Mouse (Mus musculus) adrenal gland, adult (tissue): Measurements from ENCODE around the gene Pck1.
"Not testable (repeated sequence)": the region's sequence is repeated elsewhere in the genome, so short reads cannot be mapped to it uniquely, and the experiment has no call there.

Source experiments
- DNase-seq, 2 experiments: peaks; one replicate each; pipeline ENCODE4 v3.0.0; 2022 to 2023; ENCODE audit warnings: low spot score in 1 of 2; ENCODE audit not compliant: inconsistent age in 2 of 2

Gene Pck1

GRCm38 (mm10) chr2:173152436-173153151, at the start of gene Pck1:
Gene Pck1, plus strand, starts transcription at chr2:173153048.
- DNase-seq = peak in 1 of 2 experiments; percentile 65

GRCm38 (mm10) chr2:173106409-173106808, 46.4 kb upstream of the Pck1 start:
- no peak for DNase-seq

DNA sequence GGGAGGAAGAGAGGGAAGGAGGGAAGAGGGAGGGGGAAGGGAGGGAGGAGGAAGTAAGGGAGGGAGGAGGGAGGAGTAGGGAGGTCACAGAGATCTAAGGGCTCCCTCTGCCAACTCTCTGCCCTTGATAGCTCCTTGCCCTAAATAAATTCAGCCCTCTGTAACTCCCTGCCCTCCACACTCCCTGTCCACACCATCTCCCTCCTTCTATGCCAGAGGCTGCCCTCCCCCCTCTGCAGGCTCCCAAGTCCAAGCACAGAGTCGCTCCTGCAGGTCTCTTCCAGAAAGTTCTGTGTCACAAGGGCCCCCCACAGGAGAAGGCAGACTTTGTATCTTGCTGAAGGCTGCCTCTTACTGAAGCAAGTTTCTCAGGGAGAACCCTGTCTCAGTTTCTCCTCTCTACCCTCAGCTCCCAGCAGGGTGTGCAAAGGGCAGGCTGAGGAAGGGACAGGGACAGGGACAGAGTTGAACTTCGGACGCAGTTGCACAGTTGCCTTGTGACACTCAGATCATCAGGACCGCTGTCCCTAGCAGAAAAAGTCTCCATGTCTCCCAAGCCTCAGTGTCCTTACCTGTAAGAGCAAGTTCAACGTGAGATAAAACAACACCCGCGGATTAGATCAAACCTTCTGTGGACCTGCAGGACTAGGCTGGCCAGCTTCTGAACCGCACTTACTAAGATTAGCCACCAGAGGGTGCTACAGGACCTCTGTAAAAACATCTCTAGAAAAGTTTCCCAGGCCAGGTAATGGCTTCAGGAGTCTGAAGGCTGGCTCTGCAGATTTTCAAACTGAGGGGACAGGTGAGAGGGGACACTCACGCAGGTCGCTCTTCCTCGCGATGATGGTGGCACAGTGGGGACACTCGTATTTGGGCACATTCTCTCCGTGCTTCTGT, 45.7 kb upstream of the Pck1 start:
- DNase-seq = peak; percentile 52 to 90

DNA sequence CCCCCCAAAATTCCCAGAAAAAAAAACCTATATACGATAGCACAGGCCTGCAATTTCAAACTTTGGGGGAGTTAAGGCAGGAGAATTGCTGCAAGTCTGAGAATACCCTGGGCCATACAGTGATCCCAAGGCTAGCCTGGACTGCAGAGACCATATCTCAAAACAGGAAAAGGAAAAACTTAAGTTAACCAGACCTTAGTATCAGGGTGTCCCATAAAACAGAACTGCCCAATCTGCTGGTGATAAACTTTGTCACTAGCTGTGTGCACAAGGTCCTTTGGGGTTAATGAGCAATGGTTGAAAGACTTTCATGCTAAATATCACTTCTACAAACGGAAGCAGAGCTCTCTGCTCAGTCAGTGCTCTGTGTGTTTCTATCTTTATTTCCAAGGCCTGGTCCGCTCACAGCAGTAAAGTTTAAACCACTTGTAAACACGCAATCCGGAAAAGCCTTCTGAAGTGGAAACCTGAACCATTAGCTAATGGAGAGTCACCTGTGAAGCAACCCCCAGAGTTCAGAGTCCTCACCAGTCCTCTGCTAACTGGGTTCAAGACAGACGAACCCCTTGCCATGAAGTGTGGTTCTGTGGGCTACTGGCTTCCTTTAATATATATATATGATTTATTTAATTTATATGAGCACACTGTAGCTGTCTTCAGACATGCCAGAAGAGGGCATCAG, 44.2 kb upstream of the Pck1 start:
- no peak for DNase-seq

DNA sequence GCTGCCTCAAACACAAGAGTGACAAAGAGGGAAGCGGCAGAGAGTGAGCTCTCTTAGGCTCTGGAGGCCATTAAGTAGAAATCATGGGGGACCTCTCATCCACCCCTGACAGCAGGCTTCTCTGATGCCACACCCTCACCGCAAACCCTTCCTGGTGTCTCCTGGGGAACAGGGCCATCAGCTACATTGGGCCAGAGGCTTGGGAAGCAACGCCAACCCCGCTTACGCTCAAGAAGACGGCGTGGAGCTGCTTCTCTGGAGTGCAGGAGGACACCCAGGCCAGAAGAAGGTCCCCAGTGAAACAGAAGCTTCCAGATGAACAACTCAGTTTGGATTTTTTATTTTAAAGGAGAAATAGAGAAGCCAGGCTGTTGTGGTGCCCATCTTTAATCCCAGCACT, 43.3 kb upstream of the Pck1 start:
- no peak for DNase-seq

- peak in 1 of 2 experiments; percentile 41 for DNase-seq
Observed at GRCm38 (mm10) chr2:173110571-173110970, 42.3 kb upstream of the Pck1 start.

DNA sequence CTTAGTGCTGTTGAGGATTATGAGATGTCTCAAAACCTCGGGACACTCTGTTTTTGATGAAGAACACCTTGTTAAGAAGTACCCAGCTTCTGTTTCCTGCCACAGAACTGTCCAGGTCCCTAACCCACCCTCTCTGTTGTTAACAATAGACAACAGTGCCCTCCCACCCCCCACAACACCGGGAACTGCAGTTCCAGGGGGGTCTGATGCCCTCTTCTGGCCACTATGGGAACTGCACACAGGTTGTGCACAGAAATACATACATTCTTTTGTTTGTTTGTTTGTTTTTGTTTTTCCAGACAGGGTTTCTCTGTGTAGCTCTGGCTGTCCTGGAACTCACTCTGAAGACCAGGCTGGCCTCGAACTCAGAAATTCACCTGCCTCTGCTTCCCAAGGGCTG, 39.1 kb upstream of the Pck1 start:
- DNase-seq = not testable (repeated sequence)

DNA sequence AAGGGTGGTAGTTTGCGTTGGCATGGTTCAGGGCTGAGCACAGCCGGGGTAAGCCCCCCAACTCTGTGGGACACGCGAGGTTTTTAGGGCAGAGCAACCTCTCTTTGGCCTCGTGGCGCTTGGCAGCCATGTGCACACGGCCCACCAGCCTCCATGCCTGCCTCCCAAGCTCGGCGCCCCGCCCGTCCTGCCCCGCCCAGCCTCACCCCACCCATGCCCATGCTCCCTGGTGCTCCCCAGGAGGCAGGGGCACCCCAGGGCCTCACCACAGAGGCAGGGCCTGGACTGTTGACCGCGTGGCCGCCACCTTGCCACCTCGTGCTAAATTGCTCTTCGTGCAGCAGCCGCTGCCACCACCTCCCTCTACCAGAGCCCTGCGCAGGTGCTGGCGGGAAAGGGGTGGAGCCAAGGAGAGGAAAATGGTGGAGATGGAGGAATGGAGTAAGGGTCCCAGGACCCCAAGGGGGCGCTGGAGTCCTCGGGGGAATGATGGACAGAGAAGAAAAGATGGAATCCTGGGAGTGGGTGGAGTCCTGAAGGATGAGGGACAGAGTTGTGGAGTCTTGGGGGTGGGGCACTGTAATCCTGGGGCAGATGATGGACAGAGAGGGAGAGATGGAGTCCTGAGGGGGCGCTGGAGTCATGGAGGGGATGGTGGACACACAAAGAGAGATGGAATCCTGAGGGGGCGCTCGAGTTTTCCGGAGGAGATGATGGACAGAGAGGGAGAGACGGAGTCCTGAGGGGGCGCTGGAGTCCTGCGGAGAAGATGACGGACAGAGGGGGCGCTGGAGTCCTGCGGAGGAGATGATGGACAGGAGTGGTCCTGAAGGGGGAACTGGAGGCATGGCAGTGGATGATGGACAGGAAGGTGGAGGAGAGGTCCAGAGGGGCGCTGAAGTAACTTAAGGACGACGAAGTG, 33.6 kb upstream of the Pck1 start, which contains the start of gene Ctcfl:
TSS of gene Ctcfl (minus strand) at position 503 of the 922 bp plus-strand sequence.
- no peak for DNase-seq

DNA sequence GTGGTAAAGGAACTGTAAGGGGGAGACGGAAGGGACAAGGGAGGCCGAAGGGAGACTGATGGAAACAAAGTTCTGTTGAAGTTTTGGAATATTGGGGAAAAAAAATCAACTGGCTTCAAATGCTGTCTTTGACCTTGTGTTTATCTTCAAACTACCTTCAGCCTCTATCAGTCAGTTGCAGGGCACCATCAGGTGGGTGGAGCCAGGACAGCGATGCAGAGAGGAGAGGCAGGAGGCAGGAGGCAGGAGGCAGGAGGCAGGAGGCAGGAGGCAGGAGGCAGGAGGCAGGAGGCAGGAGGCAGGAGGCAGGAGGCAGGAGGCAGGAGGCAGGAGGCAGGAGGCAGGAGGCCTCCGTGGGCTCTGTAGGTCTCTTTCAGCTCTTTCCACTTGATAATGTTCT, 32.7 kb upstream of the Pck1 start:
- not testable (repeated sequence) for DNase-seq

DNA sequence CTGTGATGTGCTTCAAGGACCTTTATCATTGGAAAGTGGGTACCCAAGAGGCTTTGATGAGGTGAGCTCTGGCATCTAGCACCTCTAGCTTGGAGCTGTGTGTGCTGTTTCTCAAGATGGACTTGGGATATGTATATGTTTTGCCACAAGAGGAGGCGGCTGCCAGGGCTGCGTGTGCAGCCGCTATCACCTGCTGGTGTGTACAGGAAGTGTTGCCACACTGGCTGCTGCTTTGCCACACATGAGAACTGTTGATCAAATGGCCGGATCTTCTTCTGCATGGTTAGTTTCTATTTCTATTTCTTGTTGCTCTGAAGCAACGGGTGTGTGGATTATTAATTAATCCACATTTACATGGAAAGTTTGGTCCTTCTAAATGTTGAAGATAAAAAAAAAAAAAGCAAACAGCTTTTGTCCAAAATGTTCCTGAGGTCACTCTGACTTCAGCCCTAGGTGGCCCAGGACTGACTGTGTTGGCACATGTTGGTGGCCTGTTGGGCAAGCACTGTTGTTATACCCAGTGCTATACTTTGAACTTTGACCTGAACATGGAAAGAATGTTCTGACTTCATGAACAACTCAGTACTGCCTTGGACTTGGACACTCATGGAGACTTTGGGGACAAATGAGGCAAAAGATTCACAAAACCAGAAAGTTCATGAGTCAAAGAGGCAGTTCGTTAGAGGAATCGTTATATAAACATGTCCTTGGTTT, 28.7 kb upstream of the Pck1 start:
- no peak for DNase-seq

GRCm38 (mm10) chr2:173126386-173126785, 26.5 kb upstream of the Pck1 start:
- DNase-seq = no peak

DNA sequence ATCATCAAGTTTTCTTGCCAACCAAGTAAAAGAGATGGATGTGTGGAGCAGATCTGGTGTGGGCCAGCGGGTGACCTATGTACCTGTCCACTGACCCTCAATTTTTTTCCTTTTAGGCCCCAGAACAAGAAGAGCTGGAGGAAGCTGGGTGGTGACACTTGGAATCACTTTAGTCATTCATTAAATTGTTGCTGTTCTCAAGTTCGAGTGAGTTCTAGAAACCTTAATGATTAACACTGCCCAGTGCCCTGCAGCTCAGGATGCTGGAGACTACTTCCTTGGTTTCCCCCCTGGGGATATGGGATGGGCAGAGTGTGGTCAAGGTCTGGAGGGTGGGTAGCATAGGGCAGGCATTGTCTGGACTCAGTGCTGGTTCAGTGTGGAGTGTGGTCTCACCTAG, 23.7 kb upstream of the Pck1 start:
- DNase-seq = no peak

DNA sequence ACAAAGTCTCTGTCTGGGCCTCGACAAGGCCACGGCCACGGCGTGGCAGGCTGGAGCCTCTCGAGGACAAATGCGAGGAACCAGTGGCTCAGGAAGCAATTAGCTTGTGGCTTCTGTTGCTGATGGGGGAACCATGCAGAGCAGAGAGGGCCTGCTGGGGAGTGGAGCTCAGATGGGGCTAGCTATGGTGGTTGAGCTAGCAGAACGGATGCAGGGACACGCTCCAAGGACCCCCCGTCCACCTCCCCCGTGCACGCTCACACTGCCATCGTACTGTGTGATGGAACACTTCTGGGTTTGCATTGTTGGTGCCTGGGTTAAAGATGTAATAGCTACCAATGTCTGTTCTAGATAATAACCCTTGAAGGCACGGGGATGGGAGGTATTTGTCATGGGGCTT, 20.6 kb upstream of the Pck1 start:
- no peak for DNase-seq

- peak in 1 of 2 experiments; percentile 50 for DNase-seq
Observed at GRCm38 (mm10) chr2:173132794-173133300, 20.0 kb upstream of the Pck1 start.

- DNase-seq = no peak
Observed at GRCm38 (mm10) chr2:173134695-173135094, 18.2 kb upstream of the Pck1 start.

DNA sequence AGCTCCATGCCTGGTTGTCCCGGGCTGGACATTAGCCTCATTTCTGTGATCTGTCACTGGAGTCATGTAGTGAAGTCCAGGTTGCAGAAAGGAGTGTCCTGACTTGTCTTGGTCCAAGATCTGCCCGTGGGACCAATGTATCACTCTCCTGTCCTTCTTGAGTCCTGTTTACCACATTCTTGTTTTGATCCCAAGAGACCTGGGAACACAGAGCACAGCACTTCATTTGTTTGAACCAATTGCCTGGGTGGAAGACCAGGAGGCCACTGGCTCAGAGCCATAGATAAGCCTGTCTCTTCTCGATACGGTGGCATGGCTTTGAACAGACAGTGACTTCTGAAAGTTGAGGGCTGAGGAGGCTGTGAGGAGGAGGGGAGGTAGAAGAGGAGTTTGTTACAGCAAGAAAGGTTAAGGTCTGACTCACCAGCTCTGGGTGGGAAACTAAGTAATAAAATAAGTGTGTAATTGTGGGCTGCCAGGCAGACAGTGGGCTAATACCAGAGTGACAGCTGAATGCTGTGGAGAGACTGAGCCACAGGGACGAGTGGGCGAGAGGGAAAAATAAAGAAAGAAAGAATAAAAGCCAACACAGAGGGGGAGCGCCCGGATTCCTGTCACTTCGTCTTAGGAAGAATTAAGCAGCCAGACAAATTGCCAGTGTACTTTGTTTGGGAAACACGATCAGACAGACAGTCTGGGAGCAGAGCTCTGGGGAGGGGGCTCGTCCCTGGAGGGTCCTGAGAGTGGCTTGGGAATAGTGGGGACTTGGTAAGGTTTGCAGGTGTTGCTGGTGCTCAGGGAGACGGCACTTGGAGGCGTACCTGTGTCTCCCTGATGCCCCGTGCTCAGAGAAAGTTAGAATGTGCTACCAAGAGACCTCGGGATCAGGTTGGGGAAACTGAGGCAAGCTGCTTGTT, 14.3 kb upstream of the Pck1 start:
- peak; percentile 18 to 57 for DNase-seq

DNA sequence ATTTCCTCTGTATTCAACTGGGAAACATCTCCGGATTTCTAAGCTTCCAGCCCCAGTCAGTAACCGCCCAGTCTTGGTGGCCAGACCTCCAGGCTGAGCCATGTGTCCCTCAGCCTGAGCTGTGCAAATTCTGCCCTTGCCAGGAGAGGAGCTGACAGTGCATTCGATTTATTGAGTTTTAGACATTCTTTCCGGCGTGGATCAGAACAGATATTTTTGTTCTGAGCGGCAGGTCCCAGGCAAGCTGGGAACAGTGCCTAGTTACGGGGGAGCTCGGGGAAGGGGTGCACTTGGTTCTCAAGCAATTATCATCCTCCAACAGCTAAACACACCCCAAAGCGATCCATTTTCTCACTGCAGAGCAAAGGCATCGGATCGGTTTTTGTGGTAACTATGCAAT, 9.2 kb upstream of the Pck1 start:
- peak; percentile 34 to 79 for DNase-seq

- no peak for DNase-seq
Observed at GRCm38 (mm10) chr2:173145808-173146207, 7.0 kb upstream of the Pck1 start.

DNA sequence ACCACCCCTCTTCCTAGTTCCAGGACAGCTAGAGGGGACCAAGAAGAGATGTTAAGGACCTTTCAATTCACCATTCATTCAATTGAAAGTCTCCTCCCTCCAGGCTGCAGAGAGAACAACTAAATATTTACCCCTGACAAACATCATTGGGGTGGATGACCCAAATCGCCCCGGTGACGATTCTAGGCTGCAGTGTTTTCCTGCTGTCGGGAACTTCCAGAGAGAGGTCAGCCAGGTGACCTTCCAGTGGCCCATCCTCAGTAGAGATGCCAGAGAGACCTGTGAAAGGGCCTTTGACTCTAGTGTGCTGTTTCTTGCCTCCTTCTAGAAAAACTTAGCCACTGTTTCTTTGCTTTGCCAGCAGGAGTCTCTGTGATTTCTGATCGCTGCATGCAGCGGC, 6.1 kb upstream of the Pck1 start:
- no peak for DNase-seq
